ENCODE assay signal across 12 mouse cellular contexts in the genomic region with DNA sequence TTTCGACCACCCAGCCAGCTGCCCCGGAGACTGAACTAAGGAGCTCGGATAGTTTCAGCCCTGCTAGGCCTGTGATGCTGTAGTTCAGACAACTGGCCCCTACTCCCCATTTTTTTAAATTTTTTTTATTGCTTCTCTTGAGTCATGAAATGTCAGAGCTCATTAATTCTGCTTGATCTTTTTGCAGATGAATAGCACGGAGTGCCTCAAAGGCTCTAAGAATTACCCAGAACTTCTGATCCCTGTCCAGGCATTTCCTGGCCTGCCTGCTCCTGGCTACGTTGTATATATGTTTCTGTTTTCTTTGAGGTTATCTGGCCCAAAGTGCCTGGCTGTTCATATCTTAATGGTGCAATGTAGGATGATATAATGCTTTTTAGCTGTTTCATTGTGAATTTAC.
"Had no signal": no experiment of that assay in that cellular context is flagged by ENCODE, and none has a peak within 500 bp of the region (broad histone marks: within the 10 kb centered on the region; RNA-seq: fewer than 3 reads in every experiment).

No protein-coding gene starts in this region.

- H3K4me2 ChIP-seq: limb, embryonic 15.5 days; liver, embryonic 13.5 days; midbrain, embryonic 13.5 days; neural tube, embryonic 12.5 days had no signal

- H3K27ac ChIP-seq: limb, embryonic 15.5 days; liver, embryonic 13.5 days; midbrain, embryonic 13.5 days; neural tube, embryonic 12.5 days had no signal

- H3K9ac ChIP-seq: limb, embryonic 15.5 days; liver, embryonic 13.5 days; liver, postnatal 0 days; midbrain, embryonic 13.5 days; neural tube, embryonic 12.5 days had no signal

- H3K4me3 ChIP-seq: limb, embryonic 15.5 days; liver, embryonic 13.5 days; midbrain, embryonic 13.5 days; neural tube, embryonic 12.5 days had no signal

- H3K36me3 ChIP-seq: limb, embryonic 15.5 days; liver, embryonic 13.5 days; midbrain, embryonic 13.5 days; neural tube, embryonic 12.5 days had no signal

- H3K27me3 ChIP-seq: limb, embryonic 15.5 days; liver, embryonic 13.5 days; midbrain, embryonic 13.5 days; neural tube, embryonic 12.5 days had no signal

- H3K9me3 ChIP-seq: limb, embryonic 15.5 days; liver, embryonic 13.5 days; midbrain, embryonic 13.5 days; neural tube, embryonic 12.5 days had no signal

- H3K4me1 ChIP-seq: limb, embryonic 15.5 days; liver, embryonic 13.5 days; midbrain, embryonic 13.5 days; neural tube, embryonic 12.5 days had no signal

- DNase-seq: layer of hippocampus, postnatal 36 days; liver, embryonic 13.5 days; liver, postnatal 0 days; lung, postnatal 36 days; right cerebral cortex, postnatal 25 days; thymus, postnatal 36 days had no signal

- ATAC-seq: hindbrain, embryonic 16.5 days; inflammation-experienced regulatory T-cells, adult 6 months; intestine, postnatal 0 days; liver, postnatal 0 days; midbrain, embryonic 13.5 days had no signal
